7 mouse cellular contexts compared by ENCODE assay signal in genomic region chr12:24708824-24709218, GRCm38 (mm10). TPM values are rescaled to one million over a fixed set of nuclear protein-coding genes. Genes with fewer than 3 reads are reported as not detected.
DNase-seq lines count a peak whose midpoint lies in the region; ATAC-seq and TF ChIP-seq lines count a peak whose summit lies in the region.

No protein-coding gene starts in this region.

- 1% methylated on average over 17 of the region's 17 CpGs for WGBS in lung, postnatal 0 days
- 1% methylated on average over 17 of the region's 17 CpGs for WGBS in forebrain, embryonic 10.5 days
- under 1% methylated on average over 17 of the region's 17 CpGs for WGBS in limb, embryonic 11.5 days
- WGBS in stomach, embryonic 14.5 days = 0% methylated on average over 17 of the region's 17 CpGs

- ATAC-seq in lung, postnatal 0 days = no peak
- ATAC-seq in limb, embryonic 11.5 days (ENCODE audit: insufficient number of reproducible peaks, low FRiP score, low TSS enrichment, low read depth) = no peak
- ATAC-seq in stomach, embryonic 14.5 days (ENCODE audit: insufficient number of reproducible peaks, insufficient read depth, low FRiP score, low read depth) = no peak

- peak overlapping the region; percentile 79 for H3K4me3 ChIP-seq in lung, postnatal 0 days (ENCODE audit: low read depth, low read length)
- peak overlapping the region; percentile 90 for H3K4me3 ChIP-seq in forebrain, embryonic 10.5 days
- peak overlapping the region; percentile 90 for H3K4me3 ChIP-seq in limb, embryonic 11.5 days (ENCODE audit: low read depth, low read length)
- peak overlapping the region; percentile 77 for H3K4me3 ChIP-seq in stomach, embryonic 14.5 days (ENCODE audit: low read depth, low read length)

- H3K27ac ChIP-seq in lung, postnatal 0 days (ENCODE audit: low read length) = no peak overlapping the region
- H3K27ac ChIP-seq in forebrain, embryonic 10.5 days = peak overlapping the region; percentile 99
- H3K27ac ChIP-seq in limb, embryonic 11.5 days (replicated peaks; ENCODE audit: low read depth, low read length) = 0 out of 2 replicates have a peak overlapping the region, but pooled peaks have one; percentile 1
- peak overlapping the region; percentile 74; the same call in 1 of the 2 replicates for H3K27ac ChIP-seq in stomach, embryonic 14.5 days (ENCODE audit: low read length)

- TF ChIP-seq CTCF in lung, postnatal 0 days (IDR thresholded peaks at IDR 0.05) = no peak

- H3K36me3 ChIP-seq in lung, postnatal 0 days (ENCODE audit: insufficient read depth, low read length) = no peaks in the 10 kb centered on the region
- peaks cover 51% of the 10 kb centered on the region for H3K36me3 ChIP-seq in forebrain, embryonic 10.5 days (replicated peaks)
- H3K36me3 ChIP-seq in limb, embryonic 11.5 days (ENCODE audit: control insufficient read depth, insufficient read depth, low read length) = peaks cover 20% of the 10 kb centered on the region
- peaks cover 20% of the 10 kb centered on the region for H3K36me3 ChIP-seq in stomach, embryonic 14.5 days (ENCODE audit: control insufficient read depth, insufficient read depth, low read length)

- no peak for TF ChIP-seq EP300 in lung, postnatal 0 days (IDR thresholded peaks at IDR 0.05)

- no peaks in the 10 kb centered on the region for H3K27me3 ChIP-seq in lung, postnatal 0 days (replicated peaks; ENCODE audit: insufficient read depth, low read length)
- no peaks in the 10 kb centered on the region for H3K27me3 ChIP-seq in forebrain, embryonic 10.5 days (ENCODE audit: poor library complexity, severe bottlenecking)
- no peaks in the 10 kb centered on the region for H3K27me3 ChIP-seq in limb, embryonic 11.5 days (ENCODE audit: control insufficient read depth, insufficient read depth, low read length)
- H3K27me3 ChIP-seq in stomach, embryonic 14.5 days (ENCODE audit: control insufficient read depth, insufficient read depth, low read length) = no peaks in the 10 kb centered on the region

- H3K4me1 ChIP-seq in lung, postnatal 0 days (ENCODE audit: insufficient read depth, low read depth, low read length) = peaks cover 7% of the 10 kb centered on the region; the same call in 1 of the 2 replicates
- peaks cover 54% of the 10 kb centered on the region for H3K4me1 ChIP-seq in forebrain, embryonic 10.5 days
- peaks cover 12% of the 10 kb centered on the region; the same call in 1 of the 2 replicates for H3K4me1 ChIP-seq in limb, embryonic 11.5 days (ENCODE audit: control insufficient read depth, insufficient read depth, low read length)
- peaks cover 24% of the 10 kb centered on the region; the same call in 1 of the 2 replicates for H3K4me1 ChIP-seq in stomach, embryonic 14.5 days (ENCODE audit: control insufficient read depth, insufficient read depth, low read length)

- H3K4me2 ChIP-seq in lung, postnatal 0 days (replicated peaks; ENCODE audit: low read depth, low read length) = peak overlapping the region; percentile 91
- peak overlapping the region; percentile 66 for H3K4me2 ChIP-seq in limb, embryonic 11.5 days (ENCODE audit: low read depth, severe bottlenecking)
- H3K4me2 ChIP-seq in stomach, embryonic 14.5 days (replicated peaks; ENCODE audit: low read depth, low read length) = peak overlapping the region; percentile 75

- intact Hi-C loops in gastrocnemius, postnatal 36 days (cut with DNase I) = loop anchor here (5.0 kb wide), 1 partner anchor 123 kb away; the partner anchor contains the start of gene Mboat2

- no peaks in the 10 kb centered on the region for H3K9me3 ChIP-seq in lung, postnatal 0 days (ENCODE audit: low read length)
- H3K9me3 ChIP-seq in forebrain, embryonic 10.5 days = no peaks in the 10 kb centered on the region
- no peaks in the 10 kb centered on the region for H3K9me3 ChIP-seq in limb, embryonic 11.5 days (ENCODE audit: control insufficient read depth, low read length)
- no peaks in the 10 kb centered on the region for H3K9me3 ChIP-seq in stomach, embryonic 14.5 days (ENCODE audit: control insufficient read depth, low read depth, low read length)

- no peak overlapping the region for H3K9ac ChIP-seq in lung, postnatal 0 days (replicated peaks; ENCODE audit: low read depth)
- H3K9ac ChIP-seq in limb, embryonic 11.5 days (ENCODE audit: low read length) = peak overlapping the region; percentile 97
- peak overlapping the region; percentile 78 for H3K9ac ChIP-seq in stomach, embryonic 14.5 days (replicated peaks; ENCODE audit: low read depth, low read length)

- DNase-seq in lung, postnatal 0 days (ENCODE audit: low spot score) = no peak
- DNase-seq in lung, postnatal 10 days = no peak
- DNase-seq in forebrain, embryonic 10.5 days (ENCODE audit: extremely low spot score, low spot score) = no peak
- no peak for DNase-seq in limb, embryonic 11.5 days (ENCODE audit: low spot score)
- DNase-seq in gastrocnemius, postnatal 36 days = no peak
- DNase-seq in lung, postnatal 4 days = no peak

RNA-seq across cellular contexts. Expression of gene Rrm2, which starts 0.8 kb away (rescaled TPM):
- 16.3 and 20.7 TPM in 2 replicates for polyA plus RNA-seq in lung, postnatal 0 days (2015; fragmentation: Nextera tagmentation; extraction: Ambion mirVana)
- polyA plus RNA-seq in forebrain, embryonic 10.5 days (2016; fragmentation: Nextera tagmentation; extraction: Ambion mirVana) = 828 and 834 TPM in 2 replicates
- polyA plus RNA-seq in limb, embryonic 11.5 days (2014; fragmentation: Nextera tagmentation; extraction: Ambion mirVana) = 439 and 485 TPM in 2 replicates
- 131 and 132 TPM in 2 replicates for polyA plus RNA-seq in stomach, embryonic 14.5 days (2014; fragmentation: Nextera tagmentation; extraction: Ambion mirVana)
- total RNA-seq in gastrocnemius, postnatal 36 days (2021) = 1 to 10 TPM; 2.1 to 3.0 TPM

RNA-seq across cellular contexts. Expression of gene Cys1, which starts 27.2 kb away (rescaled TPM):
- polyA plus RNA-seq in lung, postnatal 0 days (2015; fragmentation: Nextera tagmentation; extraction: Ambion mirVana) = 1.7 and 2.3 TPM in 2 replicates
- polyA plus RNA-seq in forebrain, embryonic 10.5 days (2016; fragmentation: Nextera tagmentation; extraction: Ambion mirVana) = 0.40 and 0.79 TPM in 2 replicates
- 0.36 and 0.91 TPM in 2 replicates for polyA plus RNA-seq in limb, embryonic 11.5 days (2014; fragmentation: Nextera tagmentation; extraction: Ambion mirVana)
- polyA plus RNA-seq in stomach, embryonic 14.5 days (2014; fragmentation: Nextera tagmentation; extraction: Ambion mirVana) = 2.6 and 3.4 TPM in 2 replicates
- total RNA-seq in gastrocnemius, postnatal 36 days (2021) = 1 to 10 TPM; 3.4 to 3.7 TPM

RNA-seq across cellular contexts. Expression of gene Klf11, which starts 57.7 kb away (rescaled TPM):
- 22.1 and 26.0 TPM in 2 replicates for polyA plus RNA-seq in lung, postnatal 0 days (2015; fragmentation: Nextera tagmentation; extraction: Ambion mirVana)
- 10.5 and 10.6 TPM in 2 replicates for polyA plus RNA-seq in forebrain, embryonic 10.5 days (2016; fragmentation: Nextera tagmentation; extraction: Ambion mirVana)
- polyA plus RNA-seq in limb, embryonic 11.5 days (2014; fragmentation: Nextera tagmentation; extraction: Ambion mirVana) = 10.8 and 12.6 TPM in 2 replicates
- polyA plus RNA-seq in stomach, embryonic 14.5 days (2014; fragmentation: Nextera tagmentation; extraction: Ambion mirVana) = 14.3 and 14.7 TPM in 2 replicates
- total RNA-seq in gastrocnemius, postnatal 36 days (2021) = 1 to 10 TPM; 7.8 to 8.6 TPM
